Mouse (Mus musculus): ENCODE data around the gene Olfr671. TPM values are rescaled to one million over a fixed set of nuclear protein-coding genes. Genes with fewer than 3 reads are reported as not detected.

The Olfr671 gene
- polyA plus RNA-seq (2014; fragmentation: Illumina TruSeq; extraction: RNeasy Lipid Tissue Mini Kit (QIAGEN cat#74804); ENCODE audit: low read depth, low replicate concordance) = not detected

DNA sequence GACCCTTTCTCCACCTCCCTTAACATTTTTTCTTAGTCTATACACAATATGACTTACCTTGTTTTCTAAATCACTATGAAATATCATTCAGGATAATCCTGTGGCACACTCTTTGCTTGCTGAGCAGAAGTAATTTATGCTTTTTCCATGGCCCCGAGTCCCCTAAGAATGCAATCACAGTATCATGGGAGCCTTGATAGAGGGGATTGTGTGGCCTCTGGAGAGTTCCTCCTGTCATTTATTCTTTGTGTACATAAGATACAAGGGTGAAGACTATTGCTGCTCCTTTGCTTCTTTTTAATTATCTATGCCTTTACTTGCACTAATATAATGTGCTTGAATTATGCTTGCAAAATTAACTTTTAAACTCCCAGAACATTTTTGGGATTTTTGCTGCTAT lies at the start of gene Olfr671:
TSS of gene Olfr671 (minus strand) at position 101 of the 400 bp plus-strand sequence.

DNA sequence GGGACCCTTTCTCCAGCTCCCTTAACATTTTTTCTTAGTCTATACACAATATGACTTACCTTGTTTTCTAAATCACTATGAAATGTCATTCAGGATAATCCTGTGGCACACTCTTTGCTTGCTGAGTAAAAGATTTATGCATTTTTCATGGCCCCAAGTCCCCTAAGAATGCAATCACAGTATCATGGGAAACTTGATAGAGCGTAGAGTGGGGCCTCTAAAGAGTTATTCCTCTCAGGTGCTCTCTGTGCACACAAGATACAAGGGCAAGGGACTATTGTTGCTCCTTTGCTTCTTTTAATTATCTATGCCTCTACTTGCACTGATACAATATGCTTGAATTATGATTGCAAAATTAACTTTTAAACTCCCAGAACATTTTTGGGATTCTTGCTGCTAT lies 49.4 kb upstream of the Olfr671 start, which contains the start of gene Olfr675:
TSS of gene Olfr675 (minus strand) at position 101 of the 400 bp plus-strand sequence.

DNA sequence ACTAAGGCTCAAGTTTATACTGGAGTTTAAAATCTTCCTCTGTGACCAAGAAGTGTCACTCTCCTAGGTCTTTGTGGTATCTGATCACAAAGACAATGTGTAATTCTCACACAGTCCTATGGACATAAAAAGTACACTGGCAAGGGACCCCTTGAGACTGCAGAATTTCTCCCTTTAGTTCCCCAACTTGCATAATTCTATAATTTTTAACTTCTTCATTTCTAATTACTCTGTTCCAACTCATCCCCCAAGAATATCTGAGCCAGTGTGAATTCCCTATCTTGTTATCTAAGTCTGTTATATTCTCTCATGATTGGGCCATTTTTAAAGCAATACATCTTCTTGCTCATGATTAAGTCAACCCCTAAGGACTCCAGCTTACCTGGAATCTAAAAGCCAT lies 23.0 kb upstream of the Olfr671 start, which contains the start of gene Olfr672:
TSS of gene Olfr672 (minus strand) at position 101 of the 400 bp plus-strand sequence.

DNA sequence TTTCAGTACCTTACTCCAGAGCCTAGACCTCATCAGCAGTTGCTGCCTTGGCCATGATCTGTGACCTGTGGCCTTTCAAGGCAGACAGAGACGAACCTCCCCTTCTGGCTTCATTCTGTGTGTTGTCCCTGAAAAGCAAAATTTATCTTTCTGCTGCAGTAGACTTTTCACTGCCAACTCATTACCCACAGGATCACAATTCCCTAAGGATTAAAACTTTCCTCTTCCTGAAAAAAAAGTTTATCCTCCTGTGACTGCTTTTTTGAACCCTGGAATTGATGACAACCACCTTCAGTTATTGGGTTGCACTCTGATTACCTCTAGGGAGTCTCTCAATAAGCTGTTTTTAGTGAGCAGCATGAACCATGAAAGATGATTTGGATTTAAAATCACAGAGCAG lies 16.4 kb downstream of the Olfr671 start, which contains the start of gene Olfr670:
TSS of gene Olfr670 (minus strand) at position 101 of the 400 bp plus-strand sequence.

DNA sequence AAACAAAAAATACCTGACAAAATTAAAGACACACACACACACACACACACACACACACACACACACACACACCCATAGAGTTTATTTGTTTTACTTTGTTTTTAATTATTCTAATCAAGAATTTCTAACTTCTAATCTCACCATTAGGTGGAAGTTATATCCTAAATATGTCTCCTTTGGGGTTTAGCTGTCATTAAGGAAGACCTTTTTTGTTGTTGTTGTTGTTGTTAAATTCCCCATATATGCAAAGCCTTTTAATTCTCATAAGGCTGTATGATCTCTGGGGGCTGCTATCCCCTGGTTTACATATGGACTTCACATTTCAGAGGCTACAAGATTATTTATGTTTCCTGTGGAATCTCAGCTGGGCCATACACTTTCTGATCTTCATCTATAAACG lies 45.0 kb downstream of the Olfr671 start, which contains the start of gene Olfr669:
TSS of gene Olfr669 (plus strand) at position 301 of the 400 bp plus-strand sequence.

DNA sequence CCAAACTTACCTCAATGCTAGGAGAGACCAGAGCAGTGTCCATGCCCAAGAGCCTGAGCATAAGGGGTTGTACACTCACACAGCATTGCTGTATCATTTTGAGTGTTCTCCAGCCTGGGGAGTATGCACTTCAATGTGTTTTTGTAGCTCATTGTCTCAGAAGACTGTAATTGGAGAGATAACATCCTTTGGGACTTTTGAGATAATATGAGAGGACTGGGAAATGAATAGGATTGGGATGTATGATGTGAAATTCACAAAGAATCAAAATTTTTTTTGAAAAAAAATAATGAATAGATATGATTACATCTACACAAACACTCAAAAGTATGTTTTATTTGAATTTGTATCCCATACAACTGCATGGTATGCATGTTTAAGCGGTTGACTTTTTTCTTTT lies 51.0 kb downstream of the Olfr671 start, which contains the start of gene Olfr668:
TSS of gene Olfr668 (minus strand) at position 101 of the 400 bp plus-strand sequence.

Other genes starting within 250 kb of the Olfr671 start
- gene Usp17le, start 201.7 kb downstream of the Olfr671 start, polyA plus RNA-seq (2014; fragmentation: Illumina TruSeq; extraction: RNeasy Lipid Tissue Mini Kit (QIAGEN cat#74804); ENCODE audit: low read depth, low replicate concordance) = not detected
- not detected for gene Usp17lb, start 136.5 kb downstream of the Olfr671 start, polyA plus RNA-seq (2014; fragmentation: Illumina TruSeq; extraction: RNeasy Lipid Tissue Mini Kit (QIAGEN cat#74804); ENCODE audit: low read depth, low replicate concordance)
- gene Usp17la, start 122.1 kb downstream of the Olfr671 start, polyA plus RNA-seq (2014; fragmentation: Illumina TruSeq; extraction: RNeasy Lipid Tissue Mini Kit (QIAGEN cat#74804); ENCODE audit: low read depth, low replicate concordance) = not detected
- not detected for gene Olfr665, start 101.1 kb downstream of the Olfr671 start, polyA plus RNA-seq (2014; fragmentation: Illumina TruSeq; extraction: RNeasy Lipid Tissue Mini Kit (QIAGEN cat#74804); ENCODE audit: low read depth, low replicate concordance)
- gene Olfr666, start 83.2 kb downstream of the Olfr671 start, polyA plus RNA-seq (2014; fragmentation: Illumina TruSeq; extraction: RNeasy Lipid Tissue Mini Kit (QIAGEN cat#74804); ENCODE audit: low read depth, low replicate concordance) = not detected
- gene Olfr667, start 57.6 kb downstream of the Olfr671 start, polyA plus RNA-seq (2014; fragmentation: Illumina TruSeq; extraction: RNeasy Lipid Tissue Mini Kit (QIAGEN cat#74804); ENCODE audit: low read depth, low replicate concordance) = not detected
- gene Olfr668, start 51.1 kb downstream of the Olfr671 start, polyA plus RNA-seq (2014; fragmentation: Illumina TruSeq; extraction: RNeasy Lipid Tissue Mini Kit (QIAGEN cat#74804); ENCODE audit: low read depth, low replicate concordance) = not detected
- not detected for gene Olfr669, start 44.9 kb downstream of the Olfr671 start, polyA plus RNA-seq (2014; fragmentation: Illumina TruSeq; extraction: RNeasy Lipid Tissue Mini Kit (QIAGEN cat#74804); ENCODE audit: low read depth, low replicate concordance)
- gene Olfr670, start 16.5 kb downstream of the Olfr671 start, polyA plus RNA-seq (2014; fragmentation: Illumina TruSeq; extraction: RNeasy Lipid Tissue Mini Kit (QIAGEN cat#74804); ENCODE audit: low read depth, low replicate concordance) = not detected
- gene Olfr672, start 22.9 kb upstream of the Olfr671 start, polyA plus RNA-seq (2014; fragmentation: Illumina TruSeq; extraction: RNeasy Lipid Tissue Mini Kit (QIAGEN cat#74804); ENCODE audit: low read depth, low replicate concordance) = not detected
- gene Olfr675, start 49.3 kb upstream of the Olfr671 start, polyA plus RNA-seq (2014; fragmentation: Illumina TruSeq; extraction: RNeasy Lipid Tissue Mini Kit (QIAGEN cat#74804); ENCODE audit: low read depth, low replicate concordance) = not detected
- gene Olfr676, start 53.6 kb upstream of the Olfr671 start, polyA plus RNA-seq (2014; fragmentation: Illumina TruSeq; extraction: RNeasy Lipid Tissue Mini Kit (QIAGEN cat#74804); ENCODE audit: low read depth, low replicate concordance) = not detected
- not detected for gene Olfr677, start 72.2 kb upstream of the Olfr671 start, polyA plus RNA-seq (2014; fragmentation: Illumina TruSeq; extraction: RNeasy Lipid Tissue Mini Kit (QIAGEN cat#74804); ENCODE audit: low read depth, low replicate concordance)
- gene Olfr678, start 85.3 kb upstream of the Olfr671 start, polyA plus RNA-seq (2014; fragmentation: Illumina TruSeq; extraction: RNeasy Lipid Tissue Mini Kit (QIAGEN cat#74804); ENCODE audit: low read depth, low replicate concordance) = not detected
- gene Olfr679, start 102.1 kb upstream of the Olfr671 start, polyA plus RNA-seq (2014; fragmentation: Illumina TruSeq; extraction: RNeasy Lipid Tissue Mini Kit (QIAGEN cat#74804); ENCODE audit: low read depth, low replicate concordance) = not detected
- gene Olfr680-ps1, start 113.7 kb upstream of the Olfr671 start, polyA plus RNA-seq (2014; fragmentation: Illumina TruSeq; extraction: RNeasy Lipid Tissue Mini Kit (QIAGEN cat#74804); ENCODE audit: low read depth, low replicate concordance) = not detected
- gene Olfr681, start 137.7 kb upstream of the Olfr671 start, polyA plus RNA-seq (2014; fragmentation: Illumina TruSeq; extraction: RNeasy Lipid Tissue Mini Kit (QIAGEN cat#74804); ENCODE audit: low read depth, low replicate concordance) = not detected
- not detected for gene Olfr683, start 167.9 kb upstream of the Olfr671 start, polyA plus RNA-seq (2014; fragmentation: Illumina TruSeq; extraction: RNeasy Lipid Tissue Mini Kit (QIAGEN cat#74804); ENCODE audit: low read depth, low replicate concordance)
- gene Olfr684, start 184.5 kb upstream of the Olfr671 start, polyA plus RNA-seq (2014; fragmentation: Illumina TruSeq; extraction: RNeasy Lipid Tissue Mini Kit (QIAGEN cat#74804); ENCODE audit: low read depth, low replicate concordance) = not detected
- not detected for gene Olfr685, start 206.9 kb upstream of the Olfr671 start, polyA plus RNA-seq (2014; fragmentation: Illumina TruSeq; extraction: RNeasy Lipid Tissue Mini Kit (QIAGEN cat#74804); ENCODE audit: low read depth, low replicate concordance)
- not detected for gene Olfr686, start 228.4 kb upstream of the Olfr671 start, polyA plus RNA-seq (2014; fragmentation: Illumina TruSeq; extraction: RNeasy Lipid Tissue Mini Kit (QIAGEN cat#74804); ENCODE audit: low read depth, low replicate concordance)

Data from adrenal gland, adult 10 weeks (tissue).